Mouse (Mus musculus) ES-Bruce4 (cell line): ENCODE data around the gene Ttyh3. TPM values are rescaled to one million over a fixed set of nuclear protein-coding genes. Genes with fewer than 3 reads are reported as not detected.

ENCODE experiments used
- H3K27ac ChIP-seq: 2 replicates; pipeline ENCODE4 v1.5.1; 2012; ENCODE audit warnings: low read length, inconsistent platforms; ENCODE audit not compliant: insufficient read depth
- H3K27me3 ChIP-seq: 2 replicates; pipeline ENCODE4 v1.6.1; 2012; ENCODE audit warnings: mild to moderate bottlenecking, low read length, inconsistent platforms; ENCODE audit not compliant: control insufficient read depth, poor library complexity, insufficient read depth, severe bottlenecking
- H3K36me3 ChIP-seq: 2 replicates; pipeline ENCODE4 v1.6.1; 2012; ENCODE audit warnings: inconsistent platforms, mild to moderate bottlenecking, low read length, moderate library complexity; ENCODE audit not compliant: control insufficient read depth, poor library complexity, insufficient read depth, severe bottlenecking
- H3K4me1 ChIP-seq: one replicate; pipeline ENCODE4 v1.8.1; 2011; ENCODE audit warnings: low read length; ENCODE audit not compliant: control insufficient read depth, insufficient read depth
- H3K4me3 ChIP-seq: 2 replicates; pipeline ENCODE4 v1.5.1; 2011; ENCODE audit warnings: low read depth, mild to moderate bottlenecking, low read length
- H3K9ac ChIP-seq: 2 replicates; pipeline ENCODE4 v1.6.1; 2012; ENCODE audit warnings: low read depth, mild to moderate bottlenecking, inconsistent platforms; ENCODE audit not compliant: poor library complexity, severe bottlenecking
- H3K9me3 ChIP-seq: replicated peaks from 2 replicates; pipeline ENCODE4 v1.6.1; 2012; ENCODE audit warnings: mild to moderate bottlenecking, low read length, inconsistent platforms; ENCODE audit not compliant: control insufficient read depth, poor library complexity, insufficient read depth, severe bottlenecking
- CTCF ChIP-seq: IDR thresholded peaks from one replicate; pipeline ENCODE4 v1.8.1; 2011; ENCODE audit warnings: low read depth, low read length
- EP300 ChIP-seq: IDR thresholded peaks from 2 replicates; pipeline ENCODE4 v1.6.1; 2011; ENCODE audit warnings: low read depth, low read length; ENCODE audit not compliant: insufficient read depth
- POLR2A ChIP-seq: IDR thresholded peaks from one replicate; pipeline ENCODE4 v1.8.1; 2011; ENCODE audit warnings: low read length; ENCODE audit not compliant: insufficient read depth
- polyA plus RNA-seq: library from polyadenylated mRNA; stranded (reverse); fragments of >200 nt; gene quantifications from 2 replicates; pipeline ENCODE4 v1.2.4, GENCODE M21; 2011; ENCODE audit warnings: low read depth; ENCODE audit not compliant: missing spikeins, insufficient read depth, insufficient read length

Ttyh3 gene
- polyA plus RNA-seq, 1 experiment = 19.1 TPM

DNA sequence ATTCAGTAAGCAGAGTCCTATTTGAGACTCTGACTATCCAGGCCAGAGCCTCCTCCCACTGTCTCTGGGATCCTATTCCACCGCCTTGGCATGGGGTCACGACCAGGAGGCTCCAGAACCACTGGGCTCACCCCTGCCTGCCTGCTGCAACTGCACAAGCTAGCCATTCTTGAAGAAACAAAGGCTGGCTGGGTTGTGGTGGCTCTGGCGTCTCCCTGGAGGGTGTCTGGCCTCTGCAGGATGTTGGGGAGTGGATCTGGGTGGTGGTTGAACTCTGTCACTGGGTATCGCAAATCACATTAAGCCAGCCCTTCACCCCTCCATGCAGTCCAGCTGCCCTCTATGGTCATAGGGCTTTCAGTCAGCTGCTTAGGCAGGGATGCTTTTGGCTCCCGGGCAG lies 48.9 kb downstream of the Ttyh3 start:
- H3K36me3 ChIP-seq = no peaks in the 10 kb centered on the region
- TF ChIP-seq POLR2A = no peak
- no peak for TF ChIP-seq EP300
- TF ChIP-seq CTCF = no peak
- H3K9me3 ChIP-seq = no peaks in the 10 kb centered on the region
- H3K9ac ChIP-seq = no peak overlapping the region
- no peaks in the 10 kb centered on the region for H3K27me3 ChIP-seq
- H3K27ac ChIP-seq = no peak overlapping the region
- no peaks in the 10 kb centered on the region for H3K4me1 ChIP-seq
- no peak overlapping the region for H3K4me3 ChIP-seq

DNA sequence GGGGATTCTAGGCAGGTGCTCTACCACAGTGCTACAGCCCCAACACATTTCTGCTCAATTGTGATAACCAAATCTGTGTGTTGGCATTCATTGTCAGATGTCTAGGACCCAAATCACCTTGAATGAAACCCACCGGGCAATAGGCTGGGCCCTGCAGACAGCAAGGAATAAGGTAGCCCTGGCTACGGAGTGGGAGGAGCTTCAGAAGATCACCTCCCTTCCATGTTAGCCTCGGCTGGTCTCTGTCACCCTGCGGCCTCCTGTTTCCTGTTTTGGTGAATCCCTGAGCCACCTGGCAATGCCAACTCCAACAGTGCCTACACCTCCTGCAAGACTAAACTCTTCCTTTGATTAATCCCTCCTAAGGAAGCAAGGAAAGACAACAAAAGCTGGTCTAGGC lies 51.0 kb downstream of the Ttyh3 start:
- Histone ChIP-seq H3K36me3 (no peaks in the 10 kb centered on the region), H3K9me3 (no peaks in the 10 kb centered on the region), H3K27ac (no peak overlapping the region), H3K27me3 (no peaks in the 10 kb centered on the region), H3K4me3 (no peak overlapping the region), H3K9ac (no peak overlapping the region), H3K4me1 (no peaks in the 10 kb centered on the region)
- no peak for TF ChIP-seq CTCF
- TF ChIP-seq POLR2A = no peak
- TF ChIP-seq EP300 = no peak

DNA sequence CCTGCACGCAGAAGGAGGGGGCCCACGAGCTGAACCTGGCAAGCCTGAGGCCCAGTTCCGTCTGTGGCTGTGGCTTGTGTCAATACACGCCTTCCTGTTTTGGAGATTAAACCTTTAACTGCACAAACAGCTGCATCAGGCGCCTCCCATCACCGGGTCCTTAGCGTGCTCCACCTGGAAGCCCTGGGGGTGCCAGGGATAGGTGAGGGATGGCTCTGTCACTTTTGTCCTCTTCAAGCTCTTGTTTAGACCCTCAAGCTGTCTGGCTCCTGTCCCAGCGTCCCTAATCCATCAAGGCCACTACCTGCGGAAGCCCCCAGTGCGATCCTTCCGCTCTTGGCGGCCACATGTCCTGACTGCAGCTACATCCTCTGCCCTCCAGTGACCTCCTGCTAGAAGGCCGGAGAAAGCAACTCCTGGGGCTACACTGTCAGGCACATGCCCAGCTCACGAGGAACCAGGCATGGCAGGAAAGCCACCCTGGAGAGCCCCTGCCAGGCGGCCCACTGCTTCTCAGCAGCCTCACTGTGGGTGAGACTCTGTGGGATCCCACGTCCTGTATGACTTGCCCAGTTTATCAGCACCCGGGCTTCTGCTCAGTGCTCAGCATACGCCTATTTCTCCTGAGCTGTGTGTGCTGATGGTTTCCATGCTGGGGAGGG lies 51.8 kb downstream of the Ttyh3 start:
- Histone ChIP-seq H3K27me3 (no peaks in the 10 kb centered on the region), H3K27ac (no peak overlapping the region), H3K36me3 (no peaks in the 10 kb centered on the region), H3K9me3 (no peaks in the 10 kb centered on the region), H3K4me3 (no peak overlapping the region), H3K4me1 (peaks cover 2% of the 10 kb centered on the region), H3K9ac (no peak overlapping the region)
- TF ChIP-seq CTCF (no peak), POLR2A (no peak), EP300 (no peak)

DNA sequence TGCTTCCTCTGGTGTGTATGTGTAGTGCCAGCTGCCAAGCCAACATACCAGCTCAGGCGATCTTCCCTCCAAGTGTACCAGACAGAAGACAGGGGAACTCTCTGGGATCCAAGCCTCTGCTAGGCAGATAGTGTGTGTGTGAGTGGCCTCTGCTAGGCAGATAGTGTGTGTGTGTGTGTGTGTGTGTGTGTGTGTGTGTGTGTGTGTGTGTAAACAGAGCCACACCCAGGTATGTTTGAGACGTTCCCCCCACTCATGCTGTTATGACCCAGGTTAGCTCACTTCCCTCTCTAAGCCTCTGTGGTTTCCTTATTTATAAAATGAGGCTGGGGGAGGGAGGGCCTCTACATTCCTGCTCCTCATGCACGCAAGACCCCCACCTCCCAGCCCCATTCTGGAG lies 52.4 kb downstream of the Ttyh3 start:
- H3K27me3 ChIP-seq = no peaks in the 10 kb centered on the region
- H3K9me3 ChIP-seq = no peaks in the 10 kb centered on the region
- no peak overlapping the region for H3K4me3 ChIP-seq
- no peak for TF ChIP-seq POLR2A
- TF ChIP-seq CTCF = no peak
- no peak for TF ChIP-seq EP300
- H3K9ac ChIP-seq = no peak overlapping the region
- H3K36me3 ChIP-seq = no peaks in the 10 kb centered on the region
- H3K4me1 ChIP-seq = peaks cover 4% of the 10 kb centered on the region
- H3K27ac ChIP-seq = no peak overlapping the region

DNA sequence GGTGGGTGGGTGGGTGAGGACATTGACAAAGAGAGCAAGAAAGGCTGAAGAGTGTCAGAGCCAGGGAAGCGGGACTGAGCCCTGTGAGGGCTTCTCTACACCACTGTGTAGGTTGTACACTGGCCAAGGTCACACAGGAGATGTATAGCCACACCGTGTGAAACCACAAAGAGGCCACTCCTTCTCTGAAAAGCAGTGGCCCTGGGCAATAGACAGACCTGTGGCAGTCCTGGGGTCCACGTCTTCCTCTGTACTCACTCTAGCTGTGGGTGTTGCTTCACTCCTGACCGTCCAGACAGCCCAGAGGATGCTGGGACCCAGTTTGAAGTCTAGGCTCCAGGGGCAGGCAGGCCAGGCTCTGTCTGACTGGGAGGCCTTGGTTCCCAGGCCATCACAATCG lies 54.0 kb downstream of the Ttyh3 start:
- no peak overlapping the region for H3K27ac ChIP-seq
- H3K4me3 ChIP-seq = no peak overlapping the region
- TF ChIP-seq CTCF (no peak), EP300 (no peak), POLR2A (no peak)
- H3K36me3 ChIP-seq = no peaks in the 10 kb centered on the region
- peaks cover 4% of the 10 kb centered on the region for H3K4me1 ChIP-seq
- H3K9ac ChIP-seq = no peak overlapping the region
- H3K27me3 ChIP-seq = no peaks in the 10 kb centered on the region
- H3K9me3 ChIP-seq = no peaks in the 10 kb centered on the region

DNA sequence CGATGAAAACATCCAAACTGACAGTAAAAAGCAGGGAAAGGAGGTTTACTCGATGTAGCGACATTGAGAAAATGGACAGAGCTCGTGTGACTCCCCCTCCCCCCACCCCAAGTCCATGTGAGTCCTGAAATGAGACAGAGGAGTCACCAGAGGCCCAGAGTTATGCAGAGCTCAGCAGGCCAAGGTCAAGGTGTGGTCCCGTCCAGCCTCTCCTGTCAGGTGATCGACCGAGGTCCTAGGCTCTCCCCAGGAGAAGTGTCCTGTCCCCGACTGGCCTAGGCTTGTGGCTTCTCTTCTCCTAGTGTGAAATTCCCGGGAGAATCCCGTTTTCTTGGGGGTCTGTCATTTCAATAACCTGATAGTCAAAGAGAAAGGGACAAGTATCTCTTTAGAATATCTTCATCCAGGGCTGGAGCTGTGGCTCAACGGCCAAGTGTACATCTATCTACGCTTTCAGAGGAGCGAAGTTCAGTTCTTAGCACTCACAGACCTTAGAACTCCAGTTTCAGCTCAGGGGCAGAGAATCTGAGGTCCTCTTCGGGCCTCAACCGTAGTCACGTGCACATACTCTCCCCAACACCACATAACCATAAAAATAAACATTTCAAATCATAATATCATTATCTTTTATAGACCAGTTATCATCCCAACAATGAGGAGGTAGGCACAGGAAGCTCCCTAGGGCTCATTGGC lies 59.6 kb downstream of the Ttyh3 start:
- no peaks in the 10 kb centered on the region for H3K9me3 ChIP-seq
- H3K4me3 ChIP-seq = no peak overlapping the region
- H3K4me1 ChIP-seq = peaks cover 9% of the 10 kb centered on the region
- H3K9ac ChIP-seq = no peak overlapping the region
- TF ChIP-seq POLR2A (no peak), CTCF (no peak), EP300 (no peak)
- H3K27ac ChIP-seq = no peak overlapping the region
- H3K27me3 ChIP-seq = no peaks in the 10 kb centered on the region
- no peaks in the 10 kb centered on the region for H3K36me3 ChIP-seq
